Mouse (Mus musculus) heart, postnatal 14 days (tissue): ENCODE results near the gene Cyb561d2. TPM values are rescaled to one million over a fixed set of nuclear protein-coding genes. Genes with fewer than 3 reads are reported as not detected.
"Not testable (repeated sequence)": the region's sequence is repeated elsewhere in the genome, so short reads cannot be mapped to it uniquely, and the experiment has no call there.

ENCODE experiments used
- DNase-seq, 2 experiments: peaks; one replicate each; pipeline ENCODE4 v3.0.0; 2021 to 2022
- intact Hi-C: fragments of 180-260 bp; cut with DNase I; formaldehyde crosslinking; loops from one replicate; pipeline ENCODE4 v1.15.1; 2025
- total RNA-seq, 2 experiments: library from RNA; stranded (reverse); gene quantifications; 2 replicates each; pipeline ENCODE4 v1.2.3; 2021

The Cyb561d2 gene
- total RNA-seq, 2 experiments from 2014 or later = 3.4 to 4.9 TPM

GRCm38 (mm10) chr9:107573774-107574173 lies 31.8 kb upstream of the Cyb561d2 start:
- intact Hi-C loops, DNase-seq: not testable (repeated sequence)

GRCm38 (mm10) chr9:107572327-107572662 lies 30.3 kb upstream of the Cyb561d2 start:
- intact Hi-C loops = no loop called here
- DNase-seq = no peak

GRCm38 (mm10) chr9:107571534-107572326 lies 29.7 kb upstream of the Cyb561d2 start:
- intact Hi-C loops = no loop called here
- no peak for DNase-seq

- intact Hi-C loops = no loop called here
- no peak for DNase-seq
Observed at GRCm38 (mm10) chr9:107570845-107571244, 28.9 kb upstream of the Cyb561d2 start.

DNA sequence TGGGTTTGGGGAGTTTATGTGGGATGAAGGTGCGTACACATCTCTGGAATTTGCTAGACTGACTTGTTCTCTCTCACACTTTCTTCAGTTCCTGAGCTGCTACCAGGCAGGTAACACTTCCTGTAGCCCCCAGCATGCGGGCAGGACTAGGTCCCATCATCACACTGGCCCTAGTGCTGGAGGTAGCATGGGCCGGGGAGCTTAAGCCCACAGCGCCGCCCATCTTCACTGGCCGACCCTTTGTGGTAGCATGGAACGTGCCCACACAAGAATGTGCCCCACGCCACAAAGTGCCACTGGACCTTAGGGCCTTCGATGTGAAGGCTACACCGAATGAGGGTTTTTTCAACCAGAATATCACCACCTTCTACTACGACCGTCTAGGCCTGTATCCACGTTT lies 28.0 kb upstream of the Cyb561d2 start:
- intact Hi-C loops = no loop called here
- no peak for DNase-seq

- DNase-seq = no peak
- intact Hi-C loops = no loop called here
Observed at GRCm38 (mm10) chr9:107569270-107569669, 27.3 kb upstream of the Cyb561d2 start.

DNA sequence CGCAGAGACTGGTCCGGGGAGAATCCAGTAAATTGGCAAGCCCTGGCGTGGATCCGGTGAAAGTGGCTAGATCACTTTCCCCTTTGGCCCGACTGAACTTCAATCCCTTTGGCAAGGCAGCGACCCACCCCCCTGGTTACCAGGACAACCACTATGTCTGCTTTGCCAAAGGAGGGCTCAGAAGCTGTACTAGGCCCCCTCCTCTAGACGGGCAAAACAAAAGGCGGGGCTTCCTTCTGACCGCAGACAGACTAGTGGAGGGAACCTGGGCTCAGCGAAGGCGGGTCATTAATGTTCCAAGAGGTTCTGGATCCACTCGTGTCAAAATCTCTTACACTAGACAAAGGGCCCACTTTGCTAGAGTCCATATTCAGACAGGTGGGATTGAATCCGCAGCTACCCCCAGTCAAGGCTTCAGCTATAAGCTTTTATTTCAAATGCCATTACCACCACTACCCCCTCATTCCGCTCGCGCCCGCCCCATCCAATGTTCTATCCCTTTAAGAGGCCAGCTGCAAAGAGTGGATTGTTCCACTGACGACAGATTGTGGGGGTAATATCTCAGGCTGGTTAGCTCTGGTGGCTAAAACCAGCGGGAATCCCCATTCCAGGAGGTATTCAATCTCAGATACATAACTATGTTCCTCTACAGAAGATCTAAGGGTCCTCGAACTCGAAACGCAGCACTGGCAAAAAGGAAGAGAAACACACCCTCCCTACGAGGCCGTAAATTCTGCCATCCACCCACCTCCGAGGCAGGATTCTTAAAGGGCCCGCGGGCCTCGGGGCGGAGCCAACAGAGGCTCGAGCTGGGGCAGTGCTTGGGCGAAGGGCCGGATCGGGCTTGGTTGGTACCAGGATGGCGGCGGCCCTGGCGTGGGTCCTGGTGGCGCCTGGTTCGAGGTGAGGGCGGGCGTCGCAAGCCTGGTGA lies 26.6 kb upstream of the Cyb561d2 start:
- peak; percentile 86 to 87 for DNase-seq
- intact Hi-C loops = no loop called here

- intact Hi-C loops = no loop called here
- DNase-seq = peak in 1 of 2 experiments; percentile 40
Observed at GRCm38 (mm10) chr9:107567702-107568319, 25.8 kb upstream of the Cyb561d2 start, which contains the start of gene Hyal2. Gene Hyal2, plus strand, starts transcription at chr9:107567945.

GRCm38 (mm10) chr9:107566855-107567254 lies 24.9 kb upstream of the Cyb561d2 start:
- intact Hi-C loops = no loop called here

DNA sequence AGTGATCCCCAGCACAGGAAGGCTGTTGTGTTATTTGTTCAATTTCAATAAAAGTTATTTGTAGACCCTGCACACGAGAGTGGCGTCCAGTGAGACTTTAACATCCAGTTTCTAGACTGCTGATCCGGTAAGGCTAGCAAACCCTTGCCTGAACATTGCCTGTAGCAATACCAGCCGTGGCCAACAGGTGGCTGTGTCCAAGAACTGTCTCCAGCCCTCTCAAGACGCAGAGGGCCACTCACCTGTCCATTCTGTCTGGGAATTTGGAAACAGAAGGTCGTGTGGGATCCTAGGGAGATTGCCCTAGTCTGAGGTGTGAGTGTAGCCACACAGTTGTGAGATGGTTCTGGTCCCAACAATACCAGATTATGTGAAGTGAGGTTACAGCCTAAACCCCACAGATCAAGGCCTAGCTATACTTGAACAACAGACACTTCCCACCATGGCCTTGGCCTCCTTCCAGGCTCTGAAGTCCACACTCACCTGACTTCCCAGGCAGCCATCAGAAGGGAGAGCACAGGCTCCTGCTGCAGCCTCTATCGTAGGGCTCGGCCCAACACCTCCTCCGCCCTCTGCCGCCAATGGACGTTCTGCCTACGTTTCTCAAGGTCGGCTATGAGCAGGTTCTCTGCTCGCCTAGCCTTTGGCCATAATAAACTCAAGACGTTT lies 24.2 kb upstream of the Cyb561d2 start:
- intact Hi-C loops = no loop called here
- peak; percentile 86 to 93 for DNase-seq

More at GRCm38 (mm10) chr9:107566855-107567254, 24.9 kb upstream of the Cyb561d2 start:
- peak in 1 of 2 experiments; percentile 52 for DNase-seq

- intact Hi-C loops, DNase-seq: not testable (repeated sequence)
Observed at GRCm38 (mm10) chr9:107565556-107565955, 23.6 kb upstream of the Cyb561d2 start.

- intact Hi-C loops = no loop called here
- peak; percentile 92 to 94 for DNase-seq
Observed at GRCm38 (mm10) chr9:107563029-107563581, 21.1 kb upstream of the Cyb561d2 start, which contains the start of gene Tusc2. Gene Tusc2, plus strand, starts transcription at chr9:107563255.

DNA sequence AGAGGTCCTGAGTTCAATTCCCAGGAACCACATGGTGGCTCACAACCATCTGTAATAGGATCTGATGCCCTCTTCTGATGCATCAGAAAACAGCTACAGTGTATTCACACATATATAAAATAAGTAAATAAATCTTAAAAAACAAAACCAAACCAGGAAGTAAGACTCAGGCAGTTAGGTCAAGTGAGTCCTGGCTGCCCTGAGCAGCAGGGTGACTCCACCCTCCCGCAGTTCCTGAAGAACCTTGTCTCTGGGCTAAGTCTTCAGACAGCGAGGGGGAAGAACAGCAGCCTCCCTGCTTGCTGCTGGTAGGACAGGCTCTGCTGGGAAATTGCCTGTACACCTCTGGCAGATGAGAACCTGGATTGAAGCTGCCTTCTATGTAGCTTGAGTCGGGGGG lies 14.4 kb upstream of the Cyb561d2 start:
- intact Hi-C loops = no loop called here

DNA sequence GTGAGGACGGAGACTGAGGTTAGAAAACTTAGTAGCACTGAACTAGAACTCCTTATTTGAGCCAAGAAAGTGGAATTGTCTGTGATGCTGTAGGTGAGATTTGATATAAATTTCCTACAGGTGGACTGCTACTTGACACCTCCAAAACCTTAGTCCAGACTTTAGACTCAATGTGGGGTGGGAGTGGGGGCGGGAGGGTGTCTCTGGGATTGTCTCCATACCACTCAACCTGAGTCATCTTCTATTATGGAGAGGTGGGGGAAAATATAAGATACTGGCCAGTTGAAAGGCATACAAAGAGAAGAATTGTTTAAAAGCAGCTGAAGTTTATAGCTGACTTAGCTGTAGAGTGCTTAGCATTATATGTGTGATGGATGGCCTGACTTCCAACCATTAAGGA lies 13.7 kb upstream of the Cyb561d2 start:
- intact Hi-C loops = no loop called here
- no peak for DNase-seq

More for the DNA sequence above, 14.4 kb upstream of the Cyb561d2 start:
- DNase-seq = no peak

DNA sequence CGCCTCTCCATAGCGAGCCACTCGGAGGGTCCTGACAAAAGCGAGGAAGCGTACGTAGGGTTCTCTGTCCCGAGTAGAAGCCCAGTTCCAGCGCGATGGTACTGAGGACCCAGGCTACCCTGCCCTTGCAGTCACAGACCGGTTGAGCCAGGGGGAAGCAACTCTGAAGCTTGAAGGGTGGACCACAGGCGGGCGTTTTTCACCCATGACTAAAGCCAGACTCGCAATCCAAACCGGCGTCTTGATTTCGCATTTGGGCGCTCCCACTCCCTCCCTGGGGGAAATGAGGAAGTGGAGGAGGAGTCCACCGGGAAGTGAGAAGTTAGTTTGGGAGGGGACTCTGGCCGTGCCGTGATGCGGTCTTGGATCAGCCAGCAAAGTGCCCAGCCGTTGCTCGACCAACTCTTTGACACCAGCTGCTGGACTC lies 13.1 kb upstream of the Cyb561d2 start:
- peak; percentile 73 for DNase-seq
- intact Hi-C loops = no loop called here

DNA sequence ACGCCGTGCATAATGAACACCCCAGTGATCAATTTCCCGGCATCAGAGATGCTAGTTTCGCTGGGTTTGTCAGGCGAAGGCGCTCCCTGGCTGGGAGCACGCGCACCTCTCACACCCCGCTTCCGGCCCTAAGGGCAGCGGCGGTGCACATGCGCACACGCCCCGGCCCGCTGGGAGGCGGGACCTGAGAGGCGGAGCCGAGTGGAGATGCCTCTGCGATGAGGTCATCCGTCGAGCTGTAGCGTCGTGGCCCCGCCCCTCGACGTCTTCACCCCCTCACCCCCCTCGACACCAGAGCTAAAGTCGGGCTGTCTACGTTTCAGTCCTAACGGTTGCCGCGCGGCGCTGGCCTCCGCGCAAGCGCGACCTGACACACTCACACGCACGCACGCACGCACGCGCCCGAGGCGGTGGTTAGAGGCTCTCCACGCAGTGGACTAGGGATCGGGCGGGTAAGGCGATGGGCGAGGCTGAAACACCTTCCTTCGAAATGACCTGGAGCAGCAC lies 12.4 kb upstream of the Cyb561d2 start:
- intact Hi-C loops = no loop called here
- peak; percentile 96 for DNase-seq

DNA sequence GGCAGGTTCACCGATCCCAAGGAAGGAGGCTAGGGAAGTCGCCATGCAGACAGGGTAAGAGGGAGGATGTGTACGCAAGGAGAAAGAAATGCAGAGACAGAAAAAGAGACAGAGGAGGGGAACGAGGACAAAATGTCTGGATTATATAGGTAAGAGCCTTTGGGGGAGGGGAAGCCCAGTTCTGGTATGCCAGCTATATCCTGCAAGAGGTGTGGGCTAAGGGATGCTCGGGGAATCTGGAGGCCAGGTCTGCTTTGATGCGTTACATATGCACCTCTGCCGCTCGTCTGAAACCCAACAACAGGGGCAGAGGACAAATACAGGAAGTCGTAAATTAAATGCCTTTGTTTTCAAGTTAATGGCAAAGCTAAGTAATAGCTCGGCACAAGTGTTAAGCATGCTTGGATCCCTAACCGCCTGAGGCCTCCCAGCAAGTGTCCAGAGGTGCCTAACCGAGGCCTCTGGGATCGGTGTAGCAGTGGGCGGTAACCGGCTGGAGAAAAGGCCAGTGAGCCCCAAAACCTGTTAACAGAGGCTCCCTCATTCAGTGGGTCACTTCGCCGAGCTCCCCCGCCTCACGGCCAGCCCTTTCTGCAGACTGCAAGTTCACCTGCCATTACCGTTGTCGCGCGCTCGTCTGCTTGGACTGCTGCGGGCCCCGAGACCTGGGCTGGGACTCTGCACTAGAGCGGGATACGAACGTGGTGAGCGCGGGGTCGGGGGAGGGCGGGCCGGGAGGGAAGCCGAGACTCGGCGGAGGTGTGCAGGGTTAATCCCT lies 11.7 kb upstream of the Cyb561d2 start:
- peak in 1 of 2 experiments; percentile 38 for DNase-seq
- intact Hi-C loops = no loop called here

DNA sequence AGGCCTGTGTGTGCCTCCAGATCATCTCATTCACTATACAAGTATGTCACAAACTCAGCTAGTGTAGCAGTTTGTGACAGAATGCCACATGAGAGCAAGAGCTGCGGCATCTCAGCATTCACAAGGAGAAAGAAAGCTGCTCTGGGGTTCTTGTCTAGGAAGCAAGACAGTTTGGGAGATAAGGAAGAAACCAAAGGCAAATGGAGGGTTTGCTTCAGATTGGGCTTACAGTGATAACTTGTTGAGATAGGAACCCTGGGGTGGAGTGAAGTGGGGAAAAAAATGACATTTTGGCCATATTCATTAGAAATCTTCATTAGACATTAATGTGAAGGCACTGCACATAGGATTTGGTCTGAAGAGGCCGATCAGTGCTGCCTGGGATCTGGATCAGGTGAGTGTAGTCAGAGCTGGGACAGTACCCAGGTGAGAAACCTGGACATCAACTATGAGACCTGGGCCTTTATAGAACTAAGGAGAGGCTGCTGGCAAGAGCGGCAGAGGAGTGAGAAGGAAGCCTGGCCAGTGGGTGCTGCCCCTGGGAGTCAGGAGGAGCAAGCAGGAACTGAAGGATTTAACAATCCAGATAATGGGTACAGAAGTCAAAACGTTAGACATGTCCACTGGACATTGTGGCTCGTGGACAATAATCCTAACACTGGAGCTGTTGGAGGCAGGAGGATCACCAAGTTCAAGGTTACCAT lies 10.8 kb upstream of the Cyb561d2 start:
- intact Hi-C loops = no loop called here
- DNase-seq = no peak
